Mouse (Mus musculus): ENCODE measurements at regions not wholly inside any gene's neighbourhood (a gene's known extent, or its start where the extent isn't known, plus 50 kb on each side); places are given as distances from the start of the nearest gene placed in this dataset.

GRCm38 (mm10) chr5:75823646-75824045 lies 154.6 kb downstream of the Kdr start:
- WGBS, result 84% methylated on average over 3 of the region's 3 CpGs
- Histone ChIP-seq H3K27me3 (ENCODE audit: control insufficient read depth, insufficient read depth, low read length) (no peaks in the 10 kb centered on the region), H3K9ac (ENCODE audit: low read depth, low read length) (no peak overlapping the region), H3K4me2 (replicated peaks; ENCODE audit: low read depth, low read length) (no peak overlapping the region), H3K9me3 (ENCODE audit: control insufficient read depth, low read length) (no peaks in the 10 kb centered on the region), H3K4me1 (ENCODE audit: control insufficient read depth, insufficient read depth, low read length) (no peaks in the 10 kb centered on the region), H3K36me3 (ENCODE audit: control insufficient read depth, insufficient read depth, low read length) (no peaks in the 10 kb centered on the region), H3K4me3 (ENCODE audit: low read length) (no peak overlapping the region), H3K27ac (ENCODE audit: low read depth, low read length) (no peak overlapping the region)
- ATAC-seq (ENCODE audit: low FRiP score, low TSS enrichment), result no peak

- no peaks in the 10 kb centered on the region for H3K27me3 ChIP-seq (ENCODE audit: control insufficient read depth, insufficient read depth, low read length)
- no peak overlapping the region for H3K9ac ChIP-seq (ENCODE audit: low read depth, low read length)
- no peaks in the 10 kb centered on the region for H3K9me3 ChIP-seq (ENCODE audit: control insufficient read depth, low read length)
- 97% methylated on average over 13 of the region's 13 CpGs for WGBS
- ATAC-seq (ENCODE audit: low FRiP score, low TSS enrichment), result no peak
- H3K27ac ChIP-seq (ENCODE audit: low read depth, low read length), result no peak overlapping the region
- no peaks in the 10 kb centered on the region for H3K4me1 ChIP-seq (ENCODE audit: control insufficient read depth, insufficient read depth, low read length)
- no peak overlapping the region for H3K4me3 ChIP-seq (ENCODE audit: low read length)
- no peak overlapping the region for H3K4me2 ChIP-seq (replicated peaks; ENCODE audit: low read depth, low read length)
- no peaks in the 10 kb centered on the region for H3K36me3 ChIP-seq (ENCODE audit: control insufficient read depth, insufficient read depth, low read length)
Observed at GRCm38 (mm10) chr5:75817396-75817795, 160.9 kb downstream of the Kdr start.

- Histone ChIP-seq H3K4me3 (ENCODE audit: low read length) (no peak overlapping the region), H3K9me3 (ENCODE audit: control insufficient read depth, low read length) (no peaks in the 10 kb centered on the region), H3K36me3 (ENCODE audit: control insufficient read depth, insufficient read depth, low read length) (no peaks in the 10 kb centered on the region), H3K4me1 (ENCODE audit: control insufficient read depth, insufficient read depth, low read length) (no peaks in the 10 kb centered on the region), H3K4me2 (replicated peaks; ENCODE audit: low read depth, low read length) (no peak overlapping the region), H3K9ac (ENCODE audit: low read depth, low read length) (no peak overlapping the region), H3K27ac (ENCODE audit: low read depth, low read length) (no peak overlapping the region), H3K27me3 (ENCODE audit: control insufficient read depth, insufficient read depth, low read length) (no peaks in the 10 kb centered on the region)
- ATAC-seq (ENCODE audit: low FRiP score, low TSS enrichment), result no peak
- 75% methylated on average over 12 of the region's 12 CpGs for WGBS
Observed at GRCm38 (mm10) chr5:75814393-75814984, 163.8 kb downstream of the Kdr start.

- 21% methylated on average over 4 of the region's 4 CpGs for whole genome bisulfite sequencing
- no peak for ATAC-seq (ENCODE audit: low FRiP score, low TSS enrichment)
Observed at GRCm38 (mm10) chr5:75812686-75813085, 165.6 kb downstream of the Kdr start.

GRCm38 (mm10) chr5:75808551-75809332 lies 169.5 kb downstream of the Kdr start:
- Histone ChIP-seq H3K27me3 (ENCODE audit: control insufficient read depth, insufficient read depth, low read length) (no peaks in the 10 kb centered on the region), H3K9me3 (ENCODE audit: control insufficient read depth, low read length) (no peaks in the 10 kb centered on the region; the same call in 1 of the 2 replicates), H3K27ac (ENCODE audit: low read depth, low read length) (no peak overlapping the region), H3K4me1 (ENCODE audit: control insufficient read depth, insufficient read depth, low read length) (no peaks in the 10 kb centered on the region), H3K4me3 (ENCODE audit: low read length) (no peak overlapping the region), H3K36me3 (ENCODE audit: control insufficient read depth, insufficient read depth, low read length) (no peaks in the 10 kb centered on the region), H3K9ac (ENCODE audit: low read depth, low read length) (no peak overlapping the region), H3K4me2 (replicated peaks; ENCODE audit: low read depth, low read length) (no peak overlapping the region)
- no peak for ATAC-seq (ENCODE audit: low FRiP score, low TSS enrichment)
- 78% methylated on average over 18 of the region's 18 CpGs for WGBS

More at GRCm38 (mm10) chr5:75812686-75813085, 165.6 kb downstream of the Kdr start:
- Histone ChIP-seq H3K4me3 (ENCODE audit: low read length) (no peak overlapping the region), H3K27ac (ENCODE audit: low read depth, low read length) (no peak overlapping the region), H3K9me3 (ENCODE audit: control insufficient read depth, low read length) (no peaks in the 10 kb centered on the region), H3K9ac (ENCODE audit: low read depth, low read length) (no peak overlapping the region), H3K4me2 (replicated peaks; ENCODE audit: low read depth, low read length) (no peak overlapping the region), H3K4me1 (ENCODE audit: control insufficient read depth, insufficient read depth, low read length) (no peaks in the 10 kb centered on the region), H3K36me3 (ENCODE audit: control insufficient read depth, insufficient read depth, low read length) (no peaks in the 10 kb centered on the region), H3K27me3 (ENCODE audit: control insufficient read depth, insufficient read depth, low read length) (no peaks in the 10 kb centered on the region)

- Histone ChIP-seq H3K4me2 (replicated peaks; ENCODE audit: low read depth, low read length) (no peak overlapping the region), H3K27ac (ENCODE audit: low read depth, low read length) (no peak overlapping the region), H3K4me3 (ENCODE audit: low read length) (no peak overlapping the region), H3K9me3 (ENCODE audit: control insufficient read depth, low read length) (no peaks in the 10 kb centered on the region; the same call in 1 of the 2 replicates), H3K9ac (ENCODE audit: low read depth, low read length) (no peak overlapping the region), H3K27me3 (ENCODE audit: control insufficient read depth, insufficient read depth, low read length) (no peaks in the 10 kb centered on the region), H3K36me3 (ENCODE audit: control insufficient read depth, insufficient read depth, low read length) (no peaks in the 10 kb centered on the region), H3K4me1 (ENCODE audit: control insufficient read depth, insufficient read depth, low read length) (no peaks in the 10 kb centered on the region)
- ATAC-seq (ENCODE audit: low FRiP score, low TSS enrichment), result no peak
- 88% methylated on average over 2 of the region's 2 CpGs for WGBS
Observed at GRCm38 (mm10) chr5:75805011-75805410, 173.2 kb downstream of the Kdr start.

GRCm38 (mm10) chr5:75804340-75804739 lies 173.9 kb downstream of the Kdr start:
- no peaks in the 10 kb centered on the region; the same call in 1 of the 2 replicates for H3K9me3 ChIP-seq (ENCODE audit: control insufficient read depth, low read length)
- no peak overlapping the region for H3K9ac ChIP-seq (ENCODE audit: low read depth, low read length)
- no peaks in the 10 kb centered on the region for H3K4me1 ChIP-seq (ENCODE audit: control insufficient read depth, insufficient read depth, low read length)
- WGBS, result 93% methylated on average over 2 of the region's 2 CpGs
- no peaks in the 10 kb centered on the region for H3K36me3 ChIP-seq (ENCODE audit: control insufficient read depth, insufficient read depth, low read length)
- H3K4me2 ChIP-seq (replicated peaks; ENCODE audit: low read depth, low read length), result no peak overlapping the region
- ATAC-seq (ENCODE audit: low FRiP score, low TSS enrichment), result no peak
- no peak overlapping the region for H3K4me3 ChIP-seq (ENCODE audit: low read length)
- no peaks in the 10 kb centered on the region for H3K27me3 ChIP-seq (ENCODE audit: control insufficient read depth, insufficient read depth, low read length)
- no peak overlapping the region for H3K27ac ChIP-seq (ENCODE audit: low read depth, low read length)

- Histone ChIP-seq H3K4me1 (ENCODE audit: control insufficient read depth, insufficient read depth, low read length) (no peaks in the 10 kb centered on the region), H3K36me3 (ENCODE audit: control insufficient read depth, insufficient read depth, low read length) (no peaks in the 10 kb centered on the region), H3K4me2 (replicated peaks; ENCODE audit: low read depth, low read length) (no peak overlapping the region), H3K9me3 (ENCODE audit: control insufficient read depth, low read length) (no peaks in the 10 kb centered on the region; the same call in 1 of the 2 replicates), H3K4me3 (ENCODE audit: low read length) (no peak overlapping the region), H3K9ac (ENCODE audit: low read depth, low read length) (no peak overlapping the region), H3K27me3 (ENCODE audit: control insufficient read depth, insufficient read depth, low read length) (no peaks in the 10 kb centered on the region), H3K27ac (ENCODE audit: low read depth, low read length) (no peak overlapping the region)
- no peak for ATAC-seq (ENCODE audit: low FRiP score, low TSS enrichment)
- 95% methylated on average over 2 of the region's 2 CpGs for WGBS
Observed at GRCm38 (mm10) chr5:75803012-75803411, 175.2 kb downstream of the Kdr start.

All from kidney, embryonic 14.5 days (tissue).